Mouse (Mus musculus) frontal cortex, postnatal 25 days (tissue): ENCODE data around the gene Nr6a1.

Experiments used
- DNase-seq, 2 experiments: peaks; one replicate each; pipeline ENCODE4 v3.0.0; 2022; ENCODE audit warnings: low spot score in 2 of 2

Nr6a1 gene

DNA sequence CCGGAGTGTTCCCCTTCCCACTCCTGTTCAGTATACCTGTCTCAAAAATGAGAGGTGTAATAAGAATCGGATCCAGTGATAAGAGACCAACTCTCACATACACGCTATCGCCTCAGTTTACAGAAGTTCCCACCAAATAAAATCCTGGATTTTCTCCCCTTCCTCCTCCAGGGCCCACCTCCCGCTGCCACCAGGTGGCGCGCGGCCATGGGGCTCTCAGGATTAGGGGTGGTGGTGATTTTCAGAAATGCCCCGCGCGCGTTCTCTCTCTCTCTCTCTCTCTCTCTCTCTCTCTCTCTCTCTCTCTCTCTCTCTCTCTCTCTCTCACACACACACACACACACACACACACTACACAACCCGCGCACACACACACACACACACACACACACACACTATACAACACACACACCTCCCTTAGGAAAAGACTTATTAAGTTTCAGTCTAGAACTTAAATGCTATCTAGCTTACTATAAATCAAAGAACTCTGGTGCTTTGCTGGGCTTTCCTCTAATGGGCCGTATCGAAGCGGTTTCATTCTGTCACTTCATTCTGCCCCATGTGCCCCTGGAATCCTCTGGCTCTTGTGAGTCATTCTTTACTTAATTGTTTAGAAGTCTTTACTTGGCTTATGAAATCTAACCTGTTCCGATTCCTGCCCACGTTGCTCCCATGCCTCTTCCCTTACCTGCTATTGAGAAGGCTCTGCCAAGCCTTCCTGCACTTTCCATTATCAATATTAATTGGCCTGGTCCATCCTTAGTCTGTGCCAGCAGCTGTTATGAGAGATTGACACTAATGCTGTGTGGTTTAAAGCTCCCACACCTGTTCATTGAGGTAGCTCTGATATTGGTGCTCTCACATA, at the start of gene Nr6a1:
Gene Nr6a1, minus strand, starts transcription at position 574 of the 865 bp plus-strand sequence.
- DNase-seq, result peak in 1 of 2 experiments; percentile 41

DNA sequence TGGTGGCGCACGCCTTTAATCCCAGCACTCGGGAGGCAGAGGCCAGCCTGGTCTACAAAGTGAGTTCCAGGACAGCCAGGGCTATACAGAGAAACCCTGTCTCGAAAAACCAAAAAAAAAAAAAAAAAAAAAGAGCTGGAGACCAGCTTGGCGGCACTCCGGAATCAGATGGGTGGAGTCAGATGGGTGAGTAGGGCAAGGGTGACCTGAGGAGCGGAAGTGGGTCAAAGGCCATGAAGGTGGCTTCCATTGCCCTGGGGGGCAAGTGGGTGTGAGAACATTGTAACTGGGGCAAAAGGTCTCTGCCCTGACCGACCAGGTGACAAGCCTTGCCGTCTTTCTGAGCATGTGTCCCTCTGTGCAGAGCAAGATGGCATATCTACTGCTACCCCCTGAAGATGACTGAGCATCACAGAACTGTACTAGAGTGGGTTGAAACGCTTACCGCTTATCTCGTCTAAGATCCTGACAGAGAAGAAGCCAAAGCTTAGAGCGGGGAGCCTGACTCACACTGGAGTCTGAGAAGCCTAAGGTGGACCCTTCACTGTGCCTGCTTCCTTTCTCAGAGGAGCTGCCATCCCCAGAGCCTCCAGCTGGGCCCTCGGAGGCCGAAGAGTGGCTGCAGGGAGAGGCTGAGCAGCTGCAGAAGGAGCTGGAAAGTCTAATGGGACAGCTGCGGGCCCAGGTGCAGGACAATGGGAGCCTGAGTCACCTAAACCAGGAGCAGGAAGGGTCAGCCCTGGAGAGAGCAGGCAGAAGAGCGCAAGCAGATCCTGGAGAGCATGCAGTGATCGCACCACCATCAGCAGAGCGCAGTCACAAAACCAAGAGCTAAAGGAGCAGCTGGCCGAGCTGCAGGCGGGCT, 48.7 kb upstream of the Nr6a1 start:
- no peak for DNase-seq

DNA sequence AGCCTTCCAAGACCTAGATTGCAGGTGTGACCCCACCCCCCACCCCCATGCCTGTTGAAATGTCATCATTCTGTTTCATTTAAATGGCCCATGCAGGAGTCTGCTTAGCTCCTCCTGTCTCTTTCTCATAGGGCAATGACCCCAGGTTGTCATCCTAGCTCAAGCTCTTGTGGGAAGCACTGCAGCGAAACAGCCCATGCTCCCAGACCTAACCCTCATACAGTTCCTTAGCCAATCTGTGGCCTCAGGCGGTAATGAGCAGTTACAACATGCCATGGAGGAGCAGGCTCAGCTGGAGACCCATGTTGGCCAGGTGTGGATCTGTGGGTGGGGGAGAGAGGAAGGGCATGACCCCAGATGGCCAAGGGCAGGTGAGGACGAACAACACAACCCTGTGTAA, 47.7 kb upstream of the Nr6a1 start:
- DNase-seq, result no peak

DNA sequence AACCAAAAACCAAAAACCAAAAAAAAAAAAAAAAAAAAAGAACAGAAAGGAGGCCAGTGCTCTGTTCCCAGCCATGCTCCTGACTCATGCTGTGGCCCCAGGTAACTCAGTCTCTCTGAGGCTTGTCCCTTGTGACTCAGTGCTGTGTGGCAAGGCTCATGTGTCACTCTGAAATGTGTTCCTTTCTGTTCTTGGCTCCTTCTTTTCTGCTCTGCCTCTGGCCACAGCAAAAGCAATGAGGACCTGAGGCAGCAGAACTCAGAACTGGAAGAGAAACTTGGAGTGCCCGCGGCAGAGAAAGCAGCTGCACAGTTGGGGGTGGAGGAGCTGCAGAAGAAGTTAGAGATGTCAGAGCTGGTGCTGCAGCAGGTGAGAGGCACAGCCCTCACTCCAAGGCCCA, 46.7 kb upstream of the Nr6a1 start:
- DNase-seq, result no peak

DNA sequence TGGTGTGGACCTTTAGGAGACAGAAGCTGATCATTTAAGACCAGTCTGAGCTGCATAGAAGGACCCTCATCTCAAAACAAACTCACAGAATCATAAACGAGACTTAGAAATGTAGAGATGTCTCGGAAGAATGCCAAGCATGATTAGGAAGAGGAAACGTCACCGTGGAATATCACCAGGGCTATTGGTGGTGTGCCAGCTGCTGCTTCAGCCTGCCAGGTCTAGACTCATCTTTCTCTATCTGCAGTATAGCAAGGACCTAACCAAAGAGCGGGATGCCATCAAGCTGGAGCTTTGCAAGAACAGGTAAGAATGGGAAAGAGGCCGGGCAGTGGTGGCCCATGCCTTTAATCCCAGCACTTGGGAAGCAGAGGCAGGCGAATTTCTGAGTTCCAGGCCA, 46.2 kb upstream of the Nr6a1 start:
- no peak for DNase-seq

DNA sequence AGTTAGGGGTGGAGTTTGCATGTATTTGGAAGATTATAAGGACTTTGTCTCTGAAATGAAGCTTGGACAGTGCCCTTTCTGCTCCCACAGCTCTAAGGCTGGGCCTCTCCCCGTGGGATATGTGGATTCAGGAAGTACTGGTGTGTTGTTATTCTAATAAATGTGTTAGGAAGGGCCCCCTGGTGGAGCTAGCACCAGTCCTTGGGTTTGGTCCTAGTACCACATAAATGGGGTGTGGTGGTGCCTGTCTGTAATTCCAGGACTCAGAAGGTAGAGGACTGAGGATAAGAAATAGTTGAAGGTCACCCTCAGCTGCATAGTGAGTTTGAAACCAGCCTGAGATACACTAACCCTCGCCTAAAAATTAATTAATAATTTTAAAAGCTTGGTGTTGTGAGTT, 45.7 kb upstream of the Nr6a1 start:
- DNase-seq, result no peak

DNA sequence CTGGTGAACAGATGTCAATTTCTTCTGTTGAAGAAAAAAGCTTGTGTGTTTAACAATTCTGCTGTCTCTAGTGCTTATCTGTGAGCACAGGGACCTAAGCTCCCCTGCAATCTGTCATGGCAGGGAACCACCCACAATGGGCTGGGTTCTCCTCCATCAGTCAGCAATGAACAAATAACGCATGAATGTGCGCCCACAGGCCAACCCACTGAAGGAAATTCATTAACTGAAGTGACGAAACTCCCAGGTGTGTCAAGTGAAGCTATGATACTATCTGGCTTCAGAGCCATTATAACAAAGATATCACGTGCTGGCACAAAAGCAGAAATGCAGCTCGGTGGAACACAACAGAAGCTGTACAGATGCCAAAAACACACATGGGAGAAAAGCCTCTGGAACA, 42.6 kb upstream of the Nr6a1 start:
- DNase-seq, result no peak

DNA sequence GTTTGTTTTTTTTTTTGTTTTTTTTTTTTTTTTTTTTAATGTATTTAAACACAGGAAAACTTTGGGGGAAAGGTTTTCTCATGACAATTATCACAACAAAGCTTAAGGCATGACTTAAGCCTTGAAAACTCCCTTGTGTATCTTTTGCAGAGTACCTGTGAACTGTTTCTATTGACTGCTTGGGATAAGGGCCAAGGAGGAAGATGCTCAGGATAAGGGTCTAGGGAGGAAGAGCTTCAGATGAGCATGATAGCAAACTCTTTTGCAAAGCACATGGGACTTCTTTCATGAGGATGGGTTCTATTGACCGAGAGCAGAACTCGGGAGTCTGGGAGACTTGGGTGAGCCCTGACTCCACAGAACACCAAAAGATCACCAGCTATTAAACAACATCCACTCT, 42.2 kb upstream of the Nr6a1 start:
- DNase-seq, result no peak

DNA sequence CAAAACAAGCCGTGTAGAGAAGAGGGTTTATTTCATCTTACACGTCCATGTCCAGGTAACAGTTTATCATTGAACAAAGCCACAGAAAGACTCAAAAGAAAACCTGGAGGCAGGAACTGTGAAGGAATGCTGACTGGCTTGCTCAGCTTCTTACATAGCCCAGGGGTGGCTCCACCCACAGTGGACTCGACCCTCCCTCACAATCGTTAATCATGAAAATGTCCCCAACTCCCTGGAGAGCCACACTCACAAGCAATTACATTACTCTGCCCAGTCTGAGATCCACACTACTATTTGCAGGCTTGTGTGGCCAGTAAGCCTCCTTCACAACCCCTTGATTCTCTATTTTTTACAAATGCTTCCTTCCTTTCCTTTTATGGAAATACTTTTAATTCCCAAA, 36.7 kb upstream of the Nr6a1 start:
- no peak for DNase-seq

DNA sequence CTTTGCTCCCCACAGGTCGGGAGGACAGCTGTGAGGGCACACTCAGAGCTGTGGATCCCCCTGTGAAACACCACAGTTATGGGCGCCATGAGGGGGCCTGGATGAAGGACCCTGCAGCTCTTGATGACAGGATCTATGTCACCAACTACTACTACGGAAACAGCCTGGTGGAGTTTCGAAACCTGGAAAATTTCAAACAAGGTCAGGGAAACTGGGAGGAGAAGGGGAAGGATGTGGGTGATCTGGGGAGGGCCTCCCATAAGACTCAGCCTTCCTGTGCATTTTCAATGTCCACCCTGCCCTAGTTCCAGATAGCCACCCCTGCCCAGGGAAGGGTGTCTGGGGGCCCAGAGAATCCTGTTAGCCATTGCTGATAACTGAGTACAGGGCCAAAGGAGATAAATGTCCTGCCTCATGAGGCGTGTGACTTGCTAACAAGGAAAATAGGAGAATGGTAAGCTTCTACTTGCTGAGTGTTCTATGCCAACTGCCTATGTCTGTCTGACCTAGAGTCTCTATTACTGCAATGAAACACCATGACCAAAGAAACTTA, 30.3 kb upstream of the Nr6a1 start:
- no peak for DNase-seq

DNA sequence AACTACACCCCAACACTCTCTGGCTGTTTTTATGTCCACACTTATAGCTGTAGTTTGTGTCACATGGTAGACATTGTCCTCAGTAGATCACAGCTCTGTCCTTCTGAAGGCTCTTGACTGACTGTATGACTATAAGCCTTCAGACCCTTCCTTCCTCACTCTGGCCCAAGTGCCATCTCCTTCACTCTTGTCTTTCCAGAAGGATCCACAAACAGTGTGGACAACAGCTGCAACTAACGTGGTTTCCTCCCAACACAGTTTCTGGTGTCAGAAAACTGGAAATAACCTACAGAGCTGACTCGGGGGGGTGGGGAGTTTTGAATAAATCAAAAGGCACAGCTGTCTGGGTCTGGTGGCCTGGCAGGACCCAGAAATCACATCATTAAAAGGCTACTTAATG, 28.6 kb upstream of the Nr6a1 start:
- DNase-seq, result no peak

DNA sequence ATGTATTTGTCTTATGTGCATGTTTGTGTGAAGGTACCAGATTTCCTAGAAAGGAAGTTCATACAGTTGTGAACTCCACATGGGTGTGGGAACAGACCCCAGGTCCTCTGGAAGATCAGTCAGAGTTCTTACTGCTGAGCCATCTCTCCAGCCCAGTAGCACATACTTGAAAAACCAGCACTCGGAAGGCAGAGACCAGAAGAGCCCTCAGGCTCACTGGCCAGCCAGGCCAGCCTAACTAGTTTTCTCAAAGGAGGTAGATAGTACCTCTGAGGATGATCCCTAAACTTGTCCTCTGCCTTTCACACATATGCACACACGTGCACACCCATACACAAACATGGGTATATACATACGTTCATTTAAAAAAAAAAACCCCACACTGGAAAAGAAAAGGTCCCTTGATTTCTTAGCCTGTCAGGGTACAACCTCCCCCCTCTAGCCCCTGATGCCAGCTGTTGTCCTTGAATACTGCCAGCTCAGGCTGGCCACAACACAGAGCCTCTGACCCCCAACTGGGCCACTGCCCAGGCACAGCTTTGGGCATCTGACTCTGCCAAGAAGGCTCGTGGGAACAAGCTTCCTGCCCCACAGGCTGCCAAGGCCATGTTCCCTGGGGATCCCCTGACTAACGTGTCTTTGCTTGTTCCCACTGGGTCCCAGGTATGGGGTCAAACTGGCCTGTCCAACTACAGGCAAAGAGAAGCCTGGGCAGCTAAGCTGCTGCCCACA, 25.8 kb upstream of the Nr6a1 start:
- peak in 1 of 2 experiments; percentile 28 for DNase-seq

DNA sequence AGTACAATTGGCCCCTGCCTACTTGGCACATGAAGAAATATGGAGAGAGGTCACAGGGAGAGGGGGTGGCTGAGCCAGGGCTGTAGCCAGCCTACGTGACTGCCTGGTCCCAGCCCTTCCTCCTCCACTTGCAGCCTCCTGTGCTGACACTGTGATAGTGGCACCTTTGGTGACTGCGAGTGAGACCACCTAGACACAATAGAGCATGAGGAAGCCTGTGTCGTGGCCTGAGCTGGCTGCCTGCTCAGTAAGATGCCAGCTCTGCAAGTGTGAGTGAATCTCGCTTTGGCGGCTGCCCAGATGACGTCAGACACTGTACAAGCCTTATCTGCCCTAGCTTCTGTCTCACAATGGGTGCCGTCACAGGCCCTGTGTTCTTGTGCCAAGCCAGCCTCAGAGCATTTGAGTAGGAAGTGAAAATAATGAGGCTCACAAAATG, 22.8 kb upstream of the Nr6a1 start:
- DNase-seq, result peak; percentile 49 to 59

DNA sequence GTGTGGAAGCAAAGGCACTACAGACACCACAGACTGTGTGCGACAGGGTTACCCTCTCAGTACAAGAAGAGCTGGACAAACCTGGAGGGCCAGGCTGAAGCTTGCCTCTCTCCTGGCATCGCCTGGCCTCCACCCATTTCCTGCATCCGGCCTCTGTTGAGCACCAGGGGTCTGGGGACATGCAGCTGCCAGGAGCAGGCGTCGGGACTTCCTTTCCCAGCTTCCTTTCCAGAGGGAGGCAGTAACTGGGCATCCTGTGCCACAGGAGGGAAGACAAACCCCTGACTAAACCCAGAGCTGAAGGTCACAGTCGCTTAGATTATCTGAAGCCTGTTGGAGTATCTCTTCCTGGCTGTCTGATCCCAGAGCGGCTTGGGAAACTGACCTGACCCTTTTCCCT, 20.1 kb upstream of the Nr6a1 start:
- no peak for DNase-seq

DNA sequence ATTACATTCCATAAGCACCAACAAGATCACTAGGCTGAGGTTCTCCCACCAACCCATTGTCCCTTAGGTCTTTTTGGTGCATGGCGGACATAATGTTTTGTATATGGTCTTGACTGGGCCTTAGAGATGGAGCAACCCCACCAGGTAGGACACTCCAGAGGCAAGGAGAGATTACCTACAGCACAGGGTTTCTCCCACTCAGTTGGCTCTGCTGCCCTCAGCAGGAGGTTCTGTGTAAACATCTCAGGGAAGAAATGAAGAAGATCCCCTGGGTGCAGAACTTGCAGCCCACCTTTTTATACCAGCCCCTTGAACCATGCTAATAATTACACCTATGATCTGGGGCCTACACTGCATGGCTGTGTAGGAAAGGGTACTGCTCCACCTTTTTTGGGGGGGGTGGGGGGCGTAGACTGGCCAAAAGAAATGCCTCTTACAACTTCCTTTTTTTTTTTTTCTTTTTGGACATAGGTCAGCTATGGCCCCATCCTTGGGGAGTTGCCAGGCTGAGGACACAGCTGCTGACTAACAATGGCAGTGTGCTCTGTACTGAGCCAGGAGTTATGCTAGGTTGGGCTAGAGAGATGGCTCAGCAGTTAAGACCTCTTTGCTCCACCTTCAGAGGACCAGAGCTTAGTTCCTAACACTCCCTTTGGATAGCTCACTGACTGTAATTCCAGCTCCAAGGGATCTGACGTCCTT, 17.1 kb upstream of the Nr6a1 start:
- DNase-seq, result no peak

DNA sequence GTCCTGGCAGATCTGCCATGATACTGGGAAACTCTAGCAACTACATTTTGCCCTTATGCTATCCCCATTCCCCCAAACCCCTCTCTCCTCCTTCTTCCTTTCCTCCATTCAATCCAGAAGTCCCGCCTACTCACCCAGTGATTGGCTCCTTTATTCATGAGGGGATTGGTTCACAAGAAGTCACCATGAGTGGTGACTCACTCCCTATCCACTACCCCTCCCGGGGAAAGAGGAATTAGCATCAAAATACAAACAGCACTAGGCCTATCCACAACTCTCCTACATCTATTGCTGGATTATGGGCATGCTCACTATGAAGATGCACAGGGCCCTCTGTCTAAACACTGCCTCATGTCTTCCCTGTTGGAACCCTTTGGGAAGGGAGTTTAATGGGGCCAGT, 16.5 kb upstream of the Nr6a1 start:
- no peak for DNase-seq

DNA sequence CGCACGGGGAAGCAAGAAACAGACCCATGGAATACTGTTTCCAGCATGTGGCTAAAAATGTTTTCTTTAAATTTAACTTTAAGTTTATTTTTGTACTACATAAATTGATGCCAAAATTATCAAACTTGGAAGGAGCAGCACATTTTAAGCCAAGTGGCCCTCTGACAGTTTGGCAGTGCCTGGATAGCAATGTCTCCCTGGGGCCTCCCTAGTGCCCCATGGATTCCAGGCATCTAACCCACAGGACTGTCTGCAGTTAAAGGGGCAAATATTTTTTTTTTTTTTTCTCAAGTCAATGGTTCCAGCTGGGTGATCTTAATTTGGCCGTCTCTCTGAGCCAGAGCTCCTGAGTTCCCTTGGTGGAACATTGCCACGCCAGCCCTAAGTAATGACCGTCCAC, 15.7 kb upstream of the Nr6a1 start:
- DNase-seq, result no peak

DNA sequence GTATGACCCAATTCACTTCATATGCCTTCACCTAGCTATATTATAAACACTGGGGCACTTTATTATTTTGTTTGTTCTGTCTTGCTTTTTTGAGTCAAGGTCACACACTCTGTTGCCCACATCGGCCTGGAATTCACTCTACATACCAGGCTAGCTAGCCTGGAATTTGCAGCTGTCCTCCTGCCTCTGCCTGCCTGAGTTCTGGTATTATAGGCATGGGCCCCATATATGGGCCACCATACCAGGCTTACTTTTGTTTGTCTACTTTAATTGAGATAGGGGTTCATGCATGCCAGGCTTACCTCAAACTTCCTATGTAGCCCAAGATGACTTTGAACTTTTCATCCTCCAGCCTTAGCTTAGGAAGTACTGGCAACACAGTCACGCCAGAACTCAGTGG, 14.4 kb upstream of the Nr6a1 start:
- DNase-seq, result no peak

DNA sequence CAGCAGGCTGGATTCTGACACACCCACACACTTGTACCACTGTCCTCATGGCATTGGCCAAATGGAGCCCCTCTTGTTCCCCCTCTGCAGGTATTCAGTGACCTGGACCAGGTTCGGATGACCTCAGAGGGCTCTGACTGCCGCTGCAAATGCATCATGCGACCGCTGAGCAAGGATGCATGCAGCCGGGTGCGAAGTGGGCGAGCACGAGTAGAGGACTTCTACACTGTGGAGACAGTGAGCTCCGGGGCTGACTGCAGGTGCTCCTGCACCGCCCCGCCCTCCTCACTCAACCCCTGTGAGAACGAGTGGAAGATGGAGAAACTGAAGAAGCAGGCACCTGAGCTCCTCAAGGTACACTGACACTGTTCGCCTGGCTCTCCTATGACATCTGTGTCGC, 13.9 kb upstream of the Nr6a1 start:
- no peak for DNase-seq

DNA sequence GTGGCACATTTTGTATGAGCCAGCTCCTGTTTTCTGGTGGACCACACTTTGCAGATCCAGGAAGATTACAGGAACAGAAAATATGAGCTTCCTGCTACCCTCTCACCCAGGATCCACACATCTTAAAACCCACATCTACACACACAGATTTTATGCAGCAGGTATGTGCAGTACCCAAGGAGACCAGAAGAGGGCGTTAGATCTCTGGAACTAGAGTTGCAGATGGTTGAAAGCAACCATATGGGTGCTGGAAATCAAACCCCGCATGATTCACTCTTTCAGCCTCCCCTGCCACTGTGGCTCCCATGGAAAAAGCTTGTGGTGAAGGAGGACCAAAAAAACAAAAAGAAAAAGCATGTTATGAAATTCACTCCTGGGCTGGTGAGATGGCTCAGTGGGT, 11.6 kb upstream of the Nr6a1 start:
- DNase-seq, result no peak

DNA sequence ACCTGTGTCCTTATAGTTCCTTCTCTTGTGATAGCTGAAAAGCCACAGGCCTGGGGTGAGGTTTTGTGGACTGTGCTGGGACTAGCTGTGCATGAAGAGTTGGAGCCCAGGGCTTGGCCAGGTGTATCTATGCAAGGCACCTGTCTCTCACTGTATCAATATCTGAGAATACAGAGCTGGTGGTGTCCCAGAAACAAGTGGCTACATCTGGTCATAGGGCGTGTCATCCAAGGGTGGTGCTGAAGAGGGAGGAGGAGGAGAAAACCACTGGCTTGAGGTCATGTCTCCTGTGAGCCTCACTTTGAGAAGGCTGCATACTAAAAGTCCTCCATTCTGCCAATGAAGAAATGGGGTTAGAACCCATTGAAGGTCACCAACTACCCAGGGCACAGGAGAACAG, 10.5 kb upstream of the Nr6a1 start:
- no peak for DNase-seq
